Mouse (Mus musculus) c-Kit-positive CD71-negative TER-119-negative erythroid progenitor cells, embryonic 14.5 days (primary cell): ENCODE results near the gene Rab39b.

Source experiments
- DNase-seq: peaks from one replicate; pipeline ENCODE4 v3.0.0-alpha.2; 2013; ENCODE audit warnings: low read depth

Gene Rab39b

GRCm38 (mm10) chrX:75577582-75578324 is at the start of gene Rab39b:
TSS of gene Rab39b (minus strand) at chrX:75578231.
- no peak for DNase-seq

GRCm38 (mm10) chrX:75578539-75578938 is 508 bp upstream of the Rab39b start:
- DNase-seq, result no peak
